Mouse (Mus musculus) testis, adult 2 months (tissue): ENCODE measurements around the gene Pfkm.

Source experiments
- CTCF ChIP-seq: fragments of 200-500 bp; IDR thresholded peaks from 2 replicates; pipeline ENCODE4 v1.5.1; 2012; ENCODE audit warnings: low read depth, mild to moderate bottlenecking, inconsistent platforms, low read length, moderate library complexity; ENCODE audit not compliant: control insufficient read depth, insufficient read depth, insufficient replicate concordance
- POLR2A ChIP-seq: fragments of 200-500 bp; IDR thresholded peaks from 2 replicates; pipeline ENCODE4 v1.6.1; 2012; ENCODE audit warnings: low read depth, mild to moderate bottlenecking, inconsistent platforms, low read length, moderate library complexity; ENCODE audit not compliant: control insufficient read depth

GRCm38 (mm10) chr15:98172113-98172512 is 79.7 kb downstream of the Pfkm start:
- TF ChIP-seq CTCF (no peak), POLR2A (no peak)
